Mouse (Mus musculus): Measurements from ENCODE around the gene Nme9. TPM values are rescaled to one million over a fixed set of nuclear protein-coding genes. Genes with fewer than 3 reads are reported as not detected.

The Nme9 gene
- polyA plus RNA-seq, 2 experiments from 2014 or later, result not detected

DNA sequence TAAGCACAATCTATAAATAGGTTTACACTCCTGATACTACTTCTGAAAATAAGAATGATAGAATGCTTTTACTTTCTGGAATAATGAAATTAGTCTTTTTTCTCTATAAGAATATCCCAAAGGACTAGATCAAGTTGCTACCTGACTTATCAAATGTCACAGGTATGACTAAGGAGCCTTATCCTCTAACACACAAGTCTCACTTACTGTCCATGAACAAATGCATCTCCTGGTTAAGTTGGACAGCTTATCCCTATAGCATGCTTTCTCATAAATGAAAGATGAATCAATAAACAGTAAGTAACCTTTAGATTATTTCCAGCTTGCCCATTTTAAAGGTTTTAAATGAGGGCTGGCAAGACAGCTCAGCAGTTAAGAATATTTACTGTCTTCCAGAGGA is 33.4 kb downstream of the Nme9 start:
- ATAC-seq, result no peak

DNA sequence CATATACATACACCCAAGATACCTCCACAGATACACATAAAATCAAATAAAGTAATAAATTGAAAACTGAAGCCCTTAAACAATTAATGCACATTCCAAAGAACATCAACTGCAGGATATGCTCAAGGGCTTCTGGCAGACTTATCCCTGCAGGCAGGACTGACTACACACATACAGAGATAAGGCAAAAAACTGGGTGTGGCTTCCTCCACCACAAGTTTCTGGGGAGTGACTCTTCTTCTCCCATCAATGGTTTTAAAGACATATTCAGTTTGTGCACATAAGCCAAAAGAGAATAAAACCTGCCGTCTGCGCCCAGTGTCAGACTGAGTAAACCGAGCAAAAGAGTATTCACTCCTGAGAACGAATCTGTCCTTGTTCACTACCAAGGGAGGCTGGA is 33.9 kb downstream of the Nme9 start:
- ATAC-seq, result no peak

- no peak for ATAC-seq
These were observed 35.9 kb downstream of the Nme9 start for GRCm38 (mm10) chr9:99487126-99487695.

DNA sequence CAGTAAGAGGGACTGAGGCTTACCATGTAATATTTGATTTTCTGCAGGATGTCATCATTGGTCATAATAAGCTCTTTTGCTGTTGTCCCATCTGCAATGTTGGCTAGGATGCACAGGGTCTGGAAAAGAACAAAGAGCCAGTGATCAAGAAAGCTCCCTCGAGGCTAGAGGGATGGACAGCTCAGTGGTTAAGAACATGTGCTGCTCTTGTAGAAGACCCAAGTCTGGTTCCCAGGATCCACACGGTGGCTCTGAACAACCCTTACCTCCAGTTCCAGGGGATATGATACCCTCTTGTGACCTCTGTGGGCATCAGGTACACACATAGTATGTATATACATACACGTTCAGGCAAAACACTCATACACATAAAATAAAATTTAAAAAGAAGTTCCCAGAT is 36.6 kb downstream of the Nme9 start:
- no peak for ATAC-seq

- ATAC-seq, result no peak
These were observed 39.8 kb downstream of the Nme9 start for GRCm38 (mm10) chr9:99491050-99491449.

GRCm38 (mm10) chr9:99492634-99493200 is 41.4 kb downstream of the Nme9 start:
- no peak for ATAC-seq

DNA sequence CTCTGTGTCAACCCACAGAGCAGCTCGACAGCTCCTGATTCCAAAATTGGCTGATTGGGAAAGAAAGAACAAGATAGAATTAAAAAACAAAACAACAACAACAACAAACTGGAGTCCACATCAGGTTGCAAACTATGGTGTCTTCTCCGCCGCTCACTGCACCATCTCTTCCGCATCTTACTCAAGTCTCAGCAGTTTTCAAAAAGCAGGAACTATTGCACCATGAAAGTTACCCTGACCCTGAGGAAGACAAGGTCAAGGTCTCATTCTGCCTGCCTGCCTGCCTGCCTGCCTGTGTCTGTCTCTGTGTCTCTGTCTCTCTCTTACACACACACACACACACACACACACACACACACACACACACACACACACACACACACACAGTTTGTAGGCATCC is 48.1 kb downstream of the Nme9 start:
- no peak for ATAC-seq

- ATAC-seq, result no peak
These were observed 54.6 kb downstream of the Nme9 start for GRCm38 (mm10) chr9:99505875-99506274.

Other genes with a start within 250 kb of the Nme9 start
- gene Faiml, start 214.2 kb upstream of the Nme9 start, polyA plus RNA-seq (2017; shearing (Covaris generic)), result not detected
- 10 to 100 TPM; 18.8 to 20.3 TPM for gene Cep70, start 208.1 kb upstream of the Nme9 start, polyA plus RNA-seq (2017; shearing (Covaris generic))
- gene Esyt3, start 92.9 kb upstream of the Nme9 start, polyA plus RNA-seq (2017; shearing (Covaris generic)), result not detected
- not detected for gene Mras, start 14.1 kb upstream of the Nme9 start, polyA plus RNA-seq (2017; shearing (Covaris generic))
- gene Armc8, start 117.4 kb downstream of the Nme9 start, polyA plus RNA-seq (2017; shearing (Covaris generic)), result 10 to 100 TPM; 24.6 to 31.5 TPM
- 10 to 100 TPM; 30.3 to 30.7 TPM for gene Dbr1, start 124.3 kb downstream of the Nme9 start, polyA plus RNA-seq (2017; shearing (Covaris generic))
- gene A4gnt, start 161.0 kb downstream of the Nme9 start, polyA plus RNA-seq (2017; shearing (Covaris generic)), result not detected
- not detected for gene Dzip1l, start 178.0 kb downstream of the Nme9 start, polyA plus RNA-seq (2017; shearing (Covaris generic))